In genomic region chr12:71707727-71708369, GRCm38 (mm10) we compare ENCODE assay signal across 9 mouse cellular contexts.
DNase-seq lines count a peak whose midpoint lies in the region; ATAC-seq and TF ChIP-seq lines count a peak whose summit lies in the region.
"Had no signal": no experiment of that assay in that cellular context is flagged by ENCODE, and none has a peak within 500 bp of the region (broad histone marks: within the 10 kb centered on the region; RNA-seq: fewer than 3 reads in every experiment).

No protein-coding gene starts in this region.

- H3K4me3 ChIP-seq in heart, embryonic 14.5 days (ENCODE audit: control insufficient read depth in 1 of 2, insufficient read depth in 1 of 2, low read depth in 1 of 2, low read length in 2 of 2), result no peak overlapping the region
- no peak overlapping the region for H3K4me3 ChIP-seq in heart, embryonic 12.5 days
- no peak overlapping the region for H3K4me3 ChIP-seq in embryonic facial prominence, embryonic 14.5 days (ENCODE audit: low read depth, low read length)
- no peak overlapping the region for H3K4me3 ChIP-seq in midbrain, embryonic 11.5 days (ENCODE audit: low read depth, low read length)
- H3K4me3 ChIP-seq in stomach, postnatal 0 days (ENCODE audit: low read depth, low read length), result no peak overlapping the region
- H3K4me3 ChIP-seq: midbrain, embryonic 12.5 days had no signal

- 20% methylated on average over 10 of the region's 10 CpGs for WGBS in heart, embryonic 14.5 days
- 27% methylated on average over 10 of the region's 10 CpGs for WGBS in heart, embryonic 12.5 days
- 20% methylated on average over 10 of the region's 10 CpGs for WGBS in embryonic facial prominence, embryonic 14.5 days
- WGBS in midbrain, embryonic 11.5 days, result 26% methylated on average over 10 of the region's 10 CpGs
- WGBS in stomach, postnatal 0 days, result 21% methylated on average over 10 of the region's 10 CpGs

- TF ChIP-seq CTCF in stomach, postnatal 0 days (IDR thresholded peaks at IDR 0.05; ENCODE audit: low read depth), result peak; percentile 98

- H3K4me2 ChIP-seq in heart, embryonic 14.5 days (ENCODE audit: low read length), result 0 out of 2 replicates have a peak overlapping the region, but pooled peaks have one; percentile 16
- H3K4me2 ChIP-seq in heart, embryonic 12.5 days, result no peak overlapping the region
- H3K4me2 ChIP-seq in embryonic facial prominence, embryonic 14.5 days (ENCODE audit: low read depth, low read length), result no peak overlapping the region
- no peak overlapping the region for H3K4me2 ChIP-seq in midbrain, embryonic 11.5 days
- no peak overlapping the region for H3K4me2 ChIP-seq in stomach, postnatal 0 days (replicated peaks; ENCODE audit: low read depth)
- H3K4me2 ChIP-seq: midbrain, embryonic 12.5 days had no signal

- no peaks in the 10 kb centered on the region for H3K36me3 ChIP-seq in heart, embryonic 14.5 days (ENCODE audit: control insufficient read depth, insufficient read depth, low read length)
- no peaks in the 10 kb centered on the region for H3K36me3 ChIP-seq in heart, embryonic 12.5 days
- no peaks in the 10 kb centered on the region for H3K36me3 ChIP-seq in embryonic facial prominence, embryonic 14.5 days (ENCODE audit: control insufficient read depth, insufficient read depth, low read length)
- H3K36me3 ChIP-seq in midbrain, embryonic 11.5 days (ENCODE audit: control insufficient read depth, insufficient read depth, low read length), result no peaks in the 10 kb centered on the region
- H3K36me3 ChIP-seq in stomach, postnatal 0 days (ENCODE audit: control insufficient read depth, insufficient read depth, low read length), result no peaks in the 10 kb centered on the region
- H3K36me3 ChIP-seq: midbrain, embryonic 12.5 days had no signal

- no peaks in the 10 kb centered on the region for H3K27me3 ChIP-seq in heart, embryonic 14.5 days (ENCODE audit: control insufficient read depth, insufficient read depth, low read length)
- H3K27me3 ChIP-seq in heart, embryonic 12.5 days (replicated peaks), result no peaks in the 10 kb centered on the region; the same call in 1 of the 2 replicates
- H3K27me3 ChIP-seq in embryonic facial prominence, embryonic 14.5 days (replicated peaks; ENCODE audit: control insufficient read depth, insufficient read depth, low read length), result no peaks in the 10 kb centered on the region
- H3K27me3 ChIP-seq in midbrain, embryonic 11.5 days (ENCODE audit: control insufficient read depth, insufficient read depth, low read length), result no peaks in the 10 kb centered on the region
- no peaks in the 10 kb centered on the region for H3K27me3 ChIP-seq in stomach, postnatal 0 days (ENCODE audit: control insufficient read depth, insufficient read depth, low read length)
- H3K27me3 ChIP-seq: midbrain, embryonic 12.5 days had no signal

- peaks cover 0 to 6% of the 10 kb centered on the region in 2 experiments; a peak in 1 of 4 replicates for H3K4me1 ChIP-seq in heart, embryonic 14.5 days (ENCODE audit: control insufficient read depth in 2 of 2, insufficient read depth in 2 of 2, low read length in 2 of 2)
- H3K4me1 ChIP-seq in heart, embryonic 12.5 days (replicated peaks), result peaks cover 7% of the 10 kb centered on the region; the same call in 1 of the 2 replicates
- H3K4me1 ChIP-seq in embryonic facial prominence, embryonic 14.5 days (ENCODE audit: control insufficient read depth, insufficient read depth, low read length), result no peaks in the 10 kb centered on the region
- H3K4me1 ChIP-seq in midbrain, embryonic 11.5 days (ENCODE audit: control insufficient read depth, insufficient read depth, low read length), result no peaks in the 10 kb centered on the region
- no peaks in the 10 kb centered on the region for H3K4me1 ChIP-seq in stomach, postnatal 0 days (replicated peaks; ENCODE audit: control insufficient read depth, insufficient read depth)
- H3K4me1 ChIP-seq: midbrain, embryonic 12.5 days had no signal

- no peak overlapping the region for H3K27ac ChIP-seq in heart, embryonic 14.5 days (replicated peaks in 1 of 2; ENCODE audit: control insufficient read depth in 1 of 2, insufficient read depth in 1 of 2, low read depth in 2 of 2, low read length in 2 of 2)
- H3K27ac ChIP-seq in heart, embryonic 12.5 days (ENCODE audit: poor library complexity, severe bottlenecking), result no peak overlapping the region
- no peak overlapping the region for H3K27ac ChIP-seq in embryonic facial prominence, embryonic 14.5 days (replicated peaks; ENCODE audit: low read depth, low read length)
- no peak overlapping the region for H3K27ac ChIP-seq in midbrain, embryonic 11.5 days (ENCODE audit: low read depth, low read length)
- H3K27ac ChIP-seq in stomach, postnatal 0 days (replicated peaks), result no peak overlapping the region
- H3K27ac ChIP-seq: midbrain, embryonic 12.5 days had no signal

- no peak for ATAC-seq in heart, embryonic 14.5 days (ENCODE audit: insufficient number of reproducible peaks, insufficient read depth, low FRiP score, low read depth)
- no peak for ATAC-seq in heart, embryonic 12.5 days (ENCODE audit: insufficient number of reproducible peaks, low FRiP score)
- ATAC-seq in embryonic facial prominence, embryonic 14.5 days (ENCODE audit: low read depth), result no peak
- peak; percentile 56 to 64; a peak in 2 of 4 replicates for ATAC-seq in hematopoietic stem cell, adult 5-6 weeks (replicated peaks in 1 of 2; ENCODE audit: insufficient read depth in 1 of 2, low FRiP score in 2 of 2, low TSS enrichment in 1 of 2, low read depth in 1 of 2, poor library complexity in 2 of 2, severe bottlenecking in 2 of 2)
- no peak for ATAC-seq in midbrain, embryonic 11.5 days (ENCODE audit: low FRiP score)
- no peak for ATAC-seq in stomach, postnatal 0 days (ENCODE audit: low FRiP score, low TSS enrichment)

- no peak overlapping the region for H3K9ac ChIP-seq in heart, embryonic 14.5 days (ENCODE audit: low read length)
- no peak overlapping the region for H3K9ac ChIP-seq in heart, embryonic 12.5 days
- no peak overlapping the region for H3K9ac ChIP-seq in embryonic facial prominence, embryonic 14.5 days (ENCODE audit: low read depth, low read length)
- H3K9ac ChIP-seq in midbrain, embryonic 11.5 days (ENCODE audit: low read length), result no peak overlapping the region
- no peak overlapping the region for H3K9ac ChIP-seq in stomach, postnatal 0 days (ENCODE audit: low read length)
- H3K9ac ChIP-seq: midbrain, embryonic 12.5 days had no signal

- H3K9me3 ChIP-seq in heart, embryonic 14.5 days (ENCODE audit: control insufficient read depth, low read length), result no peaks in the 10 kb centered on the region
- no peaks in the 10 kb centered on the region for H3K9me3 ChIP-seq in heart, embryonic 12.5 days (replicated peaks)
- no peaks in the 10 kb centered on the region for H3K9me3 ChIP-seq in embryonic facial prominence, embryonic 14.5 days (ENCODE audit: control insufficient read depth, low read length)
- no peaks in the 10 kb centered on the region for H3K9me3 ChIP-seq in midbrain, embryonic 11.5 days (ENCODE audit: control insufficient read depth, low read length)
- H3K9me3 ChIP-seq in stomach, postnatal 0 days (ENCODE audit: control insufficient read depth, low read length), result no peaks in the 10 kb centered on the region
- H3K9me3 ChIP-seq: midbrain, embryonic 12.5 days had no signal

- peak; percentile 64 to 68 for DNase-seq in adrenal gland, postnatal 36 days
- peak; percentile 66 for DNase-seq in embryonic facial prominence, embryonic 14.5 days (ENCODE audit: low spot score)
- DNase-seq in layer of hippocampus, postnatal 25 days (ENCODE audit: extremely low spot score in 1 of 2, low spot score in 1 of 2), result peak; percentile 63 to 84
- peak; percentile 97 for DNase-seq in midbrain, embryonic 11.5 days (ENCODE audit: low spot score, missing footprints)
- peak; percentile 71 for DNase-seq in stomach, postnatal 0 days (ENCODE audit: low spot score)

- TF ChIP-seq EP300 in stomach, postnatal 0 days (optimal IDR thresholded peaks at IDR 0.05), result no peak

Comparison
In these comparisons a context has a peak if more than half of its experiments do, and no peak if none do; other contexts are left out.
1. ATAC-seq: peak in hematopoietic stem cell, adult 5-6 weeks (2 of 2); none in heart, embryonic 14.5 days (single experiment), heart, embryonic 12.5 days (single experiment), embryonic facial prominence, embryonic 14.5 days (single experiment), midbrain, embryonic 11.5 days (single experiment) and stomach, postnatal 0 days (single experiment).
2. Peak in every context shown above with its lines, with median percentiles within 50 percentile points of each other: DNase-seq.